Mouse (Mus musculus) heart, adult 11 months (tissue): ENCODE measurements around the gene G3bp2.
A peak's percentile ranks its signal among the peaks of the same experiment; 100 is the strongest.

Source experiments
- DNase-seq: peaks from one replicate; pipeline ENCODE4 v3.0.0; 2022

G3bp2 gene

GRCm38 (mm10) chr5:92083417-92084038 is at the start of gene G3bp2:
Gene G3bp2 (minus strand): TSS chr5:92083719.
- peak; percentile 100 for DNase-seq

GRCm38 (mm10) chr5:92133006-92133405 is 49.5 kb upstream of the G3bp2 start:
- peak; percentile 83 for DNase-seq

GRCm38 (mm10) chr5:92132127-92132526 is 48.6 kb upstream of the G3bp2 start:
- DNase-seq, result peak; percentile 28

GRCm38 (mm10) chr5:92130040-92130682 is 46.6 kb upstream of the G3bp2 start:
- peak; percentile 54 for DNase-seq

- DNase-seq, result peak; percentile 45
These were observed 45.8 kb upstream of the G3bp2 start for GRCm38 (mm10) chr5:92129321-92129768.

- DNase-seq, result peak; percentile 91
These were observed 45.1 kb upstream of the G3bp2 start for GRCm38 (mm10) chr5:92128570-92128969.

- peak; percentile 81 for DNase-seq
These were observed 44.2 kb upstream of the G3bp2 start for GRCm38 (mm10) chr5:92127751-92128150.

GRCm38 (mm10) chr5:92127141-92127625 is 43.7 kb upstream of the G3bp2 start:
- DNase-seq, result peak; percentile 89

- no peak for DNase-seq
These were observed 41.9 kb upstream of the G3bp2 start for GRCm38 (mm10) chr5:92125446-92125845.

GRCm38 (mm10) chr5:92121636-92122035 is 38.1 kb upstream of the G3bp2 start:
- DNase-seq, result no peak

- peak; percentile 97 for DNase-seq
These were observed 34.4 kb upstream of the G3bp2 start for GRCm38 (mm10) chr5:92117823-92118403.

GRCm38 (mm10) chr5:92114939-92115338 is 31.4 kb upstream of the G3bp2 start:
- DNase-seq, result no peak

GRCm38 (mm10) chr5:92114223-92114622 is 30.7 kb upstream of the G3bp2 start:
- no peak for DNase-seq

GRCm38 (mm10) chr5:92113484-92113883 is 30.0 kb upstream of the G3bp2 start:
- no peak for DNase-seq

GRCm38 (mm10) chr5:92112585-92112984 is 29.1 kb upstream of the G3bp2 start:
- DNase-seq, result peak; percentile 93

GRCm38 (mm10) chr5:92112175-92112574 is 28.7 kb upstream of the G3bp2 start:
- no peak for DNase-seq

- DNase-seq, result peak; percentile 91
These were observed 27.4 kb upstream of the G3bp2 start for GRCm38 (mm10) chr5:92110818-92111355.

- peak; percentile 97 for DNase-seq
These were observed 23.8 kb upstream of the G3bp2 start for GRCm38 (mm10) chr5:92107282-92107681.

- DNase-seq, result peak; percentile 96
These were observed 23.0 kb upstream of the G3bp2 start for GRCm38 (mm10) chr5:92106327-92107125.

- DNase-seq, result no peak
These were observed 20.4 kb upstream of the G3bp2 start for GRCm38 (mm10) chr5:92103816-92104415.

GRCm38 (mm10) chr5:92103062-92103461 is 19.5 kb upstream of the G3bp2 start:
- peak; percentile 83 for DNase-seq

- no peak for DNase-seq
These were observed 18.1 kb upstream of the G3bp2 start for GRCm38 (mm10) chr5:92101601-92102000.
